Mouse (Mus musculus): ENCODE measurements around the gene AU018091. TPM values are rescaled to one million over a fixed set of nuclear protein-coding genes. Genes with fewer than 3 reads are reported as not detected.
"Not testable (repeated sequence)": the region's sequence is repeated elsewhere in the genome, so short reads cannot be mapped to it uniquely, and the experiment has no call there.

The AU018091 gene
- polyA plus RNA-seq, 1 experiment from 2014 or later = not detected

- not testable (repeated sequence) for H3K27me3 ChIP-seq (replicated peaks; ENCODE audit: control insufficient read depth, insufficient read depth, low read length); H3K27ac ChIP-seq (ENCODE audit: low read depth); H3K4me1 ChIP-seq (replicated peaks; ENCODE audit: control insufficient read depth, insufficient read depth, low read length); H3K4me3 ChIP-seq (ENCODE audit: low read depth, low read length); H3K36me3 ChIP-seq (ENCODE audit: control insufficient read depth, insufficient read depth, low read length); H3K9ac ChIP-seq (ENCODE audit: low read length); ATAC-seq (replicated peaks; ENCODE audit: low FRiP score, low TSS enrichment, low read depth); DNase-seq (ENCODE audit: low spot score); H3K9me3 ChIP-seq (ENCODE audit: control insufficient read depth, low read length); H3K4me2 ChIP-seq (ENCODE audit: low read length)
- WGBS = 85% methylated on average over 2 of the region's 2 CpGs
Observed at GRCm38 (mm10) chr7:3186726-3187125, 17.7 kb upstream of the AU018091 start.

DNA sequence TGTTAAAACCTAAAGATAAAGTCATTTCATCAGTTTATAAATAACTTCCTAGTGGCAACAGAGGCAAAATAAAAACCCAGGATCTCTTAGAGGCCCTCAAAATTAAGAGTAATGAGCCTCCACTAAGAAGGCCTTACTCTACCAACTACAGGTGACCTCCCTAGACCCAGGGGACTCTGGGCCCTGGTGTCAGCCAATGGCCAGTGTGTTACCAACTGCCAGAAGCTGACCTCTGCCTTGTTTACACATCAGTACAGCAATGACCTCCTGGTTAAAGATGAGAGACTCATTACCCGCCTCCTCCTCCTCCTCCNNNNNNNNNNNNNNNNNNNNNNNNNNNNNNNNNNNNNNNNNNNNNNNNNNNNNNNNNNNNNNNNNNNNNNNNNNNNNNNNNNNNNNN is 17.1 kb upstream of the AU018091 start:
- no peak overlapping the region for H3K27ac ChIP-seq (ENCODE audit: low read depth)
- no peak overlapping the region for H3K4me2 ChIP-seq (ENCODE audit: low read length)
- no peaks in the 10 kb centered on the region for H3K9me3 ChIP-seq (ENCODE audit: control insufficient read depth, low read length)
- H3K36me3 ChIP-seq (ENCODE audit: control insufficient read depth, insufficient read depth, low read length) = no peaks in the 10 kb centered on the region
- H3K9ac ChIP-seq (ENCODE audit: low read length) = no peak overlapping the region
- no peak for DNase-seq (ENCODE audit: low spot score)
- H3K4me1 ChIP-seq (replicated peaks; ENCODE audit: control insufficient read depth, insufficient read depth, low read length) = no peaks in the 10 kb centered on the region
- no peaks in the 10 kb centered on the region for H3K27me3 ChIP-seq (replicated peaks; ENCODE audit: control insufficient read depth, insufficient read depth, low read length)
- 88% methylated on average over 1 of the region's 1 CpGs for WGBS
- no peak overlapping the region for H3K4me3 ChIP-seq (ENCODE audit: low read depth, low read length)
- ATAC-seq (replicated peaks; ENCODE audit: low FRiP score, low TSS enrichment, low read depth) = no peak

DNA sequence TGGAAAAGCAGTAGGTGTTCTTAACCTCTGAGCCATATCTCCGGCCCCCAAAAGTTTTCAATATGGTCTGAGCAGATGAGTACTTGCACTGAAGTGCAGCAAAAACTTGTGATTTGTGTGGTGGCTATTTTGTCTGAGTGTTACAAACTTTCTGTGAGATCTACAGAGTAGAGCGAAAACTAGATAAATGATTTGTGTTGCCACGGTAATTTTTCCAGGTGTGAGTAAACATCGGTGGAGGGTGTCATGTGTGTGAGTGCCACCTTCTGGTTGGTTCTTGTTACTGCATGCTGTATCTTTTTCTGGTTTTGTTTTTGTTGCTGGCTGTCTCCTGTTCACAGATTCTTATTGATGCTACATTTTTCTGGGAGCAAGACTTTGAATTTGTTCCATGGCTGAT is 15.4 kb upstream of the AU018091 start:
- H3K4me1 ChIP-seq (replicated peaks; ENCODE audit: control insufficient read depth, insufficient read depth, low read length) = no peaks in the 10 kb centered on the region
- no peak overlapping the region for H3K27ac ChIP-seq (ENCODE audit: low read depth)
- ATAC-seq (replicated peaks; ENCODE audit: low FRiP score, low TSS enrichment, low read depth) (no peak), DNase-seq (ENCODE audit: low spot score) (no peak)
- no peaks in the 10 kb centered on the region for H3K27me3 ChIP-seq (replicated peaks; ENCODE audit: control insufficient read depth, insufficient read depth, low read length)
- H3K9ac ChIP-seq (ENCODE audit: low read length) = no peak overlapping the region
- no peak overlapping the region for H3K4me3 ChIP-seq (ENCODE audit: low read depth, low read length)
- no peaks in the 10 kb centered on the region for H3K36me3 ChIP-seq (ENCODE audit: control insufficient read depth, insufficient read depth, low read length)
- H3K9me3 ChIP-seq (ENCODE audit: control insufficient read depth, low read length) = no peaks in the 10 kb centered on the region
- WGBS = 40% methylated on average over 4 of the region's 4 CpGs
- H3K4me2 ChIP-seq (ENCODE audit: low read length) = no peak overlapping the region

DNA sequence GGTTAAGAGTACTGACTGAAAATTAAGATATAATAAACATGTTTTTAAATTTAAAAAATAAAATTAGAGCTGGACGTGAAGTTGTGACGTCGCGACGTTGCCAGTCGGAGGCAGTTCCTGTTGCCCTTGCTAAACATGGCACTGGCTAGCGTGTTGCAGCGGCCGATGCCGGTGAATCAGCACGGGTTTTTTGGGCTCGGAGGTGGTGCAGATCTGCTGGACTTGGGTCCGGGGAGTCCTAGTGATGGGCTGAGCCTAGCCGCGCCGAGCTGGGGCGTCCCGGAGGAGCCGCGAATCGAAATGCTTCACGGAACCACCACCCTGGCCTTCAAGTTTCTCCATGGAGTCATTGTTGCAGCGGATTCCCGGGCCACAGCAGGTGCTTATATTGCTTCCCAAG is 12.0 kb upstream of the AU018091 start:
- H3K4me1 ChIP-seq (replicated peaks; ENCODE audit: control insufficient read depth, insufficient read depth, low read length); H3K27me3 ChIP-seq (replicated peaks; ENCODE audit: control insufficient read depth, insufficient read depth, low read length); ATAC-seq (replicated peaks; ENCODE audit: low FRiP score, low TSS enrichment, low read depth); H3K9ac ChIP-seq (ENCODE audit: low read length); H3K9me3 ChIP-seq (ENCODE audit: control insufficient read depth, low read length); H3K4me3 ChIP-seq (ENCODE audit: low read depth, low read length); H3K27ac ChIP-seq (ENCODE audit: low read depth); H3K4me2 ChIP-seq (ENCODE audit: low read length); DNase-seq (ENCODE audit: low spot score); H3K36me3 ChIP-seq (ENCODE audit: control insufficient read depth, insufficient read depth, low read length): not testable (repeated sequence)
- 88% methylated on average over 20 of the region's 24 CpGs for WGBS

DNA sequence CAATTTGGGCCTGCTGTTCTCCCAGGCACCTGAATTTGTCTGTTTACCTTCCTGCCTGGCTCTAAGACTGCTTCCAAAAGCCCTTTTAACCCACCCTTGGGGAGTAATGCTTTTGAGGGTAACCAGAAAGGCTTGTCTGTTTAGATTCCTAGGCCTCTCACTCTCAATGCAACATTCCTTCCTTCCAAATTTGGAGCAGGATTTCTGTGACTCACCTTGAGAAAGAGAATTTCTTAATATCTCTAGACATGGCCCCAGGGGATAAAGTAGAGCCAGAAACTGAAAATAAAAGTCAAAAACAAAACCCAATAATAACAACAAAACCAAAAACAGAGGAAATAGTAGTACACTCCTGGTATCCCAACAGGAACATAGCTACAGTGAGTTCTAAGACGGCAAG is 707 bp downstream of the AU018091 start:
- DNase-seq (ENCODE audit: low spot score) (no peak), ATAC-seq (replicated peaks; ENCODE audit: low FRiP score, low TSS enrichment, low read depth) (no peak)
- Histone ChIP-seq H3K36me3 (ENCODE audit: control insufficient read depth, insufficient read depth, low read length) (no peaks in the 10 kb centered on the region), H3K27me3 (replicated peaks; ENCODE audit: control insufficient read depth, insufficient read depth, low read length) (no peaks in the 10 kb centered on the region), H3K4me3 (ENCODE audit: low read depth, low read length) (no peak overlapping the region), H3K9me3 (ENCODE audit: control insufficient read depth, low read length) (no peaks in the 10 kb centered on the region), H3K4me1 (replicated peaks; ENCODE audit: control insufficient read depth, insufficient read depth, low read length) (no peaks in the 10 kb centered on the region), H3K9ac (ENCODE audit: low read length) (no peak overlapping the region), H3K4me2 (ENCODE audit: low read length) (no peak overlapping the region), H3K27ac (ENCODE audit: low read depth) (no peak overlapping the region)
- WGBS = 85% methylated on average over 1 of the region's 1 CpGs

GRCm38 (mm10) chr7:3166270-3166669 is 2.7 kb downstream of the AU018091 start:
- H3K27ac ChIP-seq (ENCODE audit: low read depth) = no peak overlapping the region
- H3K4me2 ChIP-seq (ENCODE audit: low read length) = no peak overlapping the region
- no peaks in the 10 kb centered on the region for H3K36me3 ChIP-seq (ENCODE audit: control insufficient read depth, insufficient read depth, low read length)
- no peaks in the 10 kb centered on the region for H3K9me3 ChIP-seq (ENCODE audit: control insufficient read depth, low read length)
- no peak overlapping the region for H3K9ac ChIP-seq (ENCODE audit: low read length)
- DNase-seq (ENCODE audit: low spot score) = no peak
- no peaks in the 10 kb centered on the region for H3K27me3 ChIP-seq (replicated peaks; ENCODE audit: control insufficient read depth, insufficient read depth, low read length)
- no peak for ATAC-seq (replicated peaks; ENCODE audit: low FRiP score, low TSS enrichment, low read depth)
- H3K4me1 ChIP-seq (replicated peaks; ENCODE audit: control insufficient read depth, insufficient read depth, low read length) = no peaks in the 10 kb centered on the region
- WGBS = 91% methylated on average over 4 of the region's 4 CpGs
- no peak overlapping the region for H3K4me3 ChIP-seq (ENCODE audit: low read depth, low read length)

DNA sequence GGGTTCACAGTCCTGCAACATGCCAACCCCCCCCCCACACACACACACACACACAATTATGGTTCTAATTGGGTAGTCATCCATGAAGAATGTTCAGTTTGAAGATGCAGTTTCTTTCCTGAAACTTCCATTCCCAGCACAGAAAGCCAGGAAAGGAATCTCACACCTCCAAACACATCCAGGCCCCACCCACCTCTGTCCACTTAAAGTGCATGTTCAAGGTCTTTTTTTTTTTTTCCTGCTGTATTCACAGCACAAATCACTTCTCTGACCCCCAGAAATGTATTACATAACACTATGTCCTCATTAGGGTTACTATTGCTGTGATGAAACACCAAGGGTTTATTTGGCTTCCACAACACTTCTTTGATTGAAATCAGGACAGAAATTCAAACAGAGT is 4.0 kb downstream of the AU018091 start:
- H3K9ac ChIP-seq (ENCODE audit: low read length) = no peak overlapping the region
- H3K36me3 ChIP-seq (ENCODE audit: control insufficient read depth, insufficient read depth, low read length) = no peaks in the 10 kb centered on the region
- no peaks in the 10 kb centered on the region for H3K27me3 ChIP-seq (replicated peaks; ENCODE audit: control insufficient read depth, insufficient read depth, low read length)
- no peak overlapping the region for H3K27ac ChIP-seq (ENCODE audit: low read depth)
- ATAC-seq (replicated peaks; ENCODE audit: low FRiP score, low TSS enrichment, low read depth) (no peak), DNase-seq (ENCODE audit: low spot score) (no peak)
- no peaks in the 10 kb centered on the region for H3K9me3 ChIP-seq (ENCODE audit: control insufficient read depth, low read length)
- no peak overlapping the region for H3K4me2 ChIP-seq (ENCODE audit: low read length)
- no peak overlapping the region for H3K4me3 ChIP-seq (ENCODE audit: low read depth, low read length)
- no peaks in the 10 kb centered on the region for H3K4me1 ChIP-seq (replicated peaks; ENCODE audit: control insufficient read depth, insufficient read depth, low read length)

- H3K9ac ChIP-seq (ENCODE audit: low read length) = no peak overlapping the region
- no peak overlapping the region for H3K4me3 ChIP-seq (ENCODE audit: low read depth, low read length)
- H3K27me3 ChIP-seq (replicated peaks; ENCODE audit: control insufficient read depth, insufficient read depth, low read length) = no peaks in the 10 kb centered on the region
- 83% methylated on average over 6 of the region's 6 CpGs for WGBS
- no peaks in the 10 kb centered on the region for H3K9me3 ChIP-seq (ENCODE audit: control insufficient read depth, low read length)
- no peak overlapping the region for H3K4me2 ChIP-seq (ENCODE audit: low read length)
- H3K4me1 ChIP-seq (replicated peaks; ENCODE audit: control insufficient read depth, insufficient read depth, low read length) = no peaks in the 10 kb centered on the region
- DNase-seq (ENCODE audit: low spot score) = no peak
- ATAC-seq (replicated peaks; ENCODE audit: low FRiP score, low TSS enrichment, low read depth) = no peak
- H3K36me3 ChIP-seq (ENCODE audit: control insufficient read depth, insufficient read depth, low read length) = no peaks in the 10 kb centered on the region
- H3K27ac ChIP-seq (ENCODE audit: low read depth) = no peak overlapping the region
Observed at GRCm38 (mm10) chr7:3164381-3164780, 4.6 kb downstream of the AU018091 start.

DNA sequence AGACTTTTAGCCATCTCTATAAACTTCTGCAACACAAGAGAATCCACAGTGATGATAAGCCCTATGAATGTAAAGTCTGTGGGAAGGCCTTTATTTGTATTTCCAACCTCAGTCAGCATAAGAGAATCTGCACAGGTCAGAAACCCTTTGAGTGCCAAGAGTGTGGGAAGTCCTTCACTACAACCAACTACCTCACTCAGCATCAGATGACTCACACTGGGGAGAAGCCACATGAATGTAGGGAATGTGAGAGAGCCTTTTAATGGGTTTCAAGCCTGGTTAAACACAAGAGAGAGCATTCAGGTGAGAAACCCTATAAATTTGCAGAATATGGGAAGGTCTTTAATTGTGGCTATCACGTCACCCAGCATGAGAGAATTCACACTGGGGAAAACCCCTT is 18.6 kb downstream of the AU018091 start:
- Histone ChIP-seq H3K4me1 (replicated peaks; ENCODE audit: control insufficient read depth, insufficient read depth, low read length) (no peaks in the 10 kb centered on the region), H3K4me2 (ENCODE audit: low read length) (no peak overlapping the region), H3K9ac (ENCODE audit: low read length) (no peak overlapping the region), H3K9me3 (ENCODE audit: control insufficient read depth, low read length) (no peaks in the 10 kb centered on the region), H3K27ac (ENCODE audit: low read depth) (no peak overlapping the region), H3K27me3 (replicated peaks; ENCODE audit: control insufficient read depth, insufficient read depth, low read length) (no peaks in the 10 kb centered on the region), H3K4me3 (ENCODE audit: low read depth, low read length) (no peak overlapping the region), H3K36me3 (ENCODE audit: control insufficient read depth, insufficient read depth, low read length) (no peaks in the 10 kb centered on the region)
- 74% methylated on average over 1 of the region's 1 CpGs for WGBS
- ATAC-seq (replicated peaks; ENCODE audit: low FRiP score, low TSS enrichment, low read depth) (no peak), DNase-seq (ENCODE audit: low spot score) (no peak)
